Mouse (Mus musculus) neural tube, embryonic 12.5 days (tissue): ENCODE results near the gene Plscr3. TPM values are rescaled to one million over a fixed set of nuclear protein-coding genes. Genes with fewer than 3 reads are reported as not detected.
A peak's percentile ranks its signal among the peaks of the same experiment; 100 is the strongest.

Experiments used
- ATAC-seq: fragments of 200-750 bp; cut with Nextera tagmentation; 2 replicates; pipeline ENCODE4 v1.8.0; 2017; ENCODE audit warnings: low read depth, mild to moderate bottlenecking, moderate TSS enrichment, moderate library complexity; ENCODE audit not compliant: low FRiP score
- H3K27ac ChIP-seq: fragments of 300-500 bp; sonication (generic); 2 replicates; pipeline ENCODE4 v1.5.1; 2016
- H3K27me3 ChIP-seq: fragments of 300-500 bp; sonication (generic); replicated peaks from 2 replicates; pipeline ENCODE4 v1.6.1; 2016; ENCODE audit warnings: mild to moderate bottlenecking
- H3K36me3 ChIP-seq: fragments of 300-500 bp; sonication (generic); 2 replicates; pipeline ENCODE4 v1.6.1; 2016; ENCODE audit warnings: mild to moderate bottlenecking
- H3K4me1 ChIP-seq: fragments of 300-500 bp; sonication (generic); 2 replicates; pipeline ENCODE4 v1.6.1; 2016
- H3K4me2 ChIP-seq: fragments of 300-500 bp; sonication (generic); replicated peaks from 2 replicates; pipeline ENCODE4 v1.6.1; 2016; ENCODE audit warnings: mild to moderate bottlenecking
- H3K4me3 ChIP-seq: fragments of 300-500 bp; sonication (generic); 2 replicates; pipeline ENCODE4 v1.5.1; 2016
- H3K9ac ChIP-seq: fragments of 300-500 bp; sonication (generic); 2 replicates; pipeline ENCODE4 v1.6.1; 2016; ENCODE audit warnings: mild to moderate bottlenecking
- H3K9me3 ChIP-seq: fragments of 300-500 bp; sonication (generic); 2 replicates; pipeline ENCODE4 v1.6.1; 2016; ENCODE audit warnings: mild to moderate bottlenecking
- WGBS: fragments of 180-500 bp; shearing (Covaris S2); methylation state at CpG from one replicate; pipeline ENCODE4 v1.1.7; 2016; 5-methylcytosine and 5-hydroxymethylcytosine counted together
- microRNA-seq: library from miRNA; unstranded; fragments of <30 nt; microRNA quantifications from one replicate; pipeline ENCODE4, GENCODE M21; 2017
- polyA plus RNA-seq: library from polyadenylated mRNA; unstranded; fragments of >200 nt; fragmentation: Nextera tagmentation; extraction: Ambion mirVana; gene quantifications from 2 replicates; pipeline ENCODE4 v1.2.1, GENCODE M21; 2016

Plscr3 gene
- polyA plus RNA-seq, 1 experiment from 2014 or later = 69.9 TPM

GRCm38 (mm10) chr11:69884240-69884639 is 38.1 kb downstream of the Plscr3 start:
- Histone ChIP-seq H3K4me1 (peaks cover 20% of the 10 kb centered on the region), H3K27me3 (peaks cover 13% of the 10 kb centered on the region; the same call in 1 of the 2 replicates), H3K4me3 (no peak overlapping the region), H3K27ac (no peak overlapping the region), H3K4me2 (no peak overlapping the region), H3K9me3 (no peaks in the 10 kb centered on the region), H3K9ac (no peak overlapping the region), H3K36me3 (no peaks in the 10 kb centered on the region)
- WGBS = 83% methylated on average over 9 of the region's 9 CpGs
- ATAC-seq = no peak

DNA sequence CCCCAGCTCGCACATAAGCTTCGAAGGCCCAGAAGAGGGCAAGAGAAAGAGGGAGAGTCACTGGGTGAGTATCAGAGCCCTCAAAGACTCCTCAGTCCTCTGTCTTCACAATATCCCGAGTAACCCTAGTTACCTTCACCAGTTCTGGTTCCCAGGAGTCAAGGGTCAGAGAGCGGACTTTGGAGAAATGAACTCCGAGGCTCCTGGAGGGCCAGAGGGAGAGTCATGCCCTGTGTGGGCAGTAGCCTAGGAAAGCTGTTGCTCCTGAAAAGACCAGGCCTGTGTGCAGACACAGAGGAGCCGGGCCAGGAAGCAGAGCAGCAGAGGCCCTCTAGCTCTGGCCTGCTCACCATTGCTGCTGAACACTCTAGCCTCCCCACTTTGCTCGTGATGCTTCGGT is 38.5 kb downstream of the Plscr3 start:
- 86% methylated on average over 8 of the region's 8 CpGs for WGBS
- peaks cover 11% of the 10 kb centered on the region; the same call in 1 of the 2 replicates for H3K27me3 ChIP-seq
- H3K4me2 ChIP-seq = no peak overlapping the region
- no peak overlapping the region for H3K4me3 ChIP-seq
- no peak for ATAC-seq
- no peak overlapping the region for H3K27ac ChIP-seq
- H3K36me3 ChIP-seq = no peaks in the 10 kb centered on the region
- no peak overlapping the region for H3K9ac ChIP-seq
- H3K4me1 ChIP-seq = peaks cover 20% of the 10 kb centered on the region
- no peaks in the 10 kb centered on the region for H3K9me3 ChIP-seq

GRCm38 (mm10) chr11:69886907-69887635 is 40.9 kb downstream of the Plscr3 start:
- H3K36me3 ChIP-seq = no peaks in the 10 kb centered on the region
- no peaks in the 10 kb centered on the region for H3K9me3 ChIP-seq
- H3K9ac ChIP-seq = no peak overlapping the region
- H3K4me3 ChIP-seq = no peak overlapping the region
- no peak overlapping the region for H3K4me2 ChIP-seq
- ATAC-seq = no peak
- H3K4me1 ChIP-seq = no peaks in the 10 kb centered on the region
- no peak overlapping the region for H3K27ac ChIP-seq
- 75% methylated on average over 8 of the region's 8 CpGs for WGBS
- peaks cover 4% of the 10 kb centered on the region; the same call in 1 of the 2 replicates for H3K27me3 ChIP-seq

GRCm38 (mm10) chr11:69891482-69891881 is 45.3 kb downstream of the Plscr3 start:
- Histone ChIP-seq H3K4me1 (no peaks in the 10 kb centered on the region), H3K9me3 (no peaks in the 10 kb centered on the region), H3K27me3 (no peaks in the 10 kb centered on the region), H3K4me2 (no peak overlapping the region), H3K36me3 (no peaks in the 10 kb centered on the region), H3K9ac (no peak overlapping the region), H3K27ac (no peak overlapping the region), H3K4me3 (no peak overlapping the region)
- no peak for ATAC-seq
- WGBS = 80% methylated on average over 4 of the region's 4 CpGs

DNA sequence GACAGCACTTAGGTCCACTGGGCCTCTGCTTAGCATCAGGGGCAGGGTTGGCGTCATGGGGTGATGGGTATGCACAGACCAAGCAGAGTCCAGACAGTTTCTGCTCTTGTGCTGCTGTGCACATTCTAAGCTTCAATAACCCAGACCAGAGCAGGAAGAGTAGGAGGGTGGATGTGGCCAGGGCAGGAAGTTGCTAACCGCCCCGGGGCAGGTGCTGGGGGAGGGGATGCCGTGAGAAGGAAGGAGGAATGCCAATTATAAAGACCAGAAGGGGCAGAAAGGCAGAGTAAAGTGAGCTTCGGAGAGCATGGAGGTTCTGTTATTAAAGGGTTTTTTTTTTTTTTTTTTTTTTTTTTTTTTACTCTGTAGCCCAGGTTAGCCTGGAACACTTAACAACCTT is 48.5 kb downstream of the Plscr3 start:
- Histone ChIP-seq H3K27me3 (no peaks in the 10 kb centered on the region), H3K4me1 (peaks cover 7% of the 10 kb centered on the region), H3K9me3 (no peaks in the 10 kb centered on the region), H3K4me2 (no peak overlapping the region), H3K36me3 (no peaks in the 10 kb centered on the region), H3K27ac (no peak overlapping the region), H3K9ac (no peak overlapping the region), H3K4me3 (no peak overlapping the region)
- ATAC-seq = no peak
- 92% methylated on average over 5 of the region's 5 CpGs for WGBS

DNA sequence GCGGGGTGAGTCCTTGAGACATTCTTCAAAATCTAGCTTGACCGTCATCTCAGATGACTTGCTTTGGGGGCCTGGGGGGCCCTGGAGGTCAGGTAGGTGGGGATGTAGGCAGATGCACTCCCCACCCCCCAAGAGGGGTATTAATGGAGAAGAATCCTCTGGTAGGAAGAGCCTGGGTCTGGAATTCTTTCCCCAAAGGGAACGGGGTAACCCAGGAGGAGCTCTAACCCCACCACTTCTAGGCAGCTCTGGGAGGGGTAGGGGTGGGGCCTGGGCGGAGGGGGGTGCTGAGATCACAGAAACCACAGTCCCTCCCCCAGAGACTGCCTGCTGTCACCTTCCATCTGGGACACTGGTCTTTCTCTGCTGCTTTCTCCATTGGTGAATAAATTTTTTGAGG is 49.1 kb downstream of the Plscr3 start, which contains the start of gene Acap1:
TSS of gene Acap1 (minus strand) at position 249 of the 400 bp plus-strand sequence.
- Histone ChIP-seq H3K4me2 (no peak within 1 kb of the TSS), H3K27me3 (no peaks in the 10 kb centered on the region), H3K9ac (no peak within 1 kb of the TSS), H3K36me3 (no peaks in the 10 kb centered on the region), H3K4me3 (no peak within 1 kb of the TSS), H3K4me1 (peaks cover 10% of the 10 kb centered on the region), H3K9me3 (no peaks in the 10 kb centered on the region), H3K27ac (no peak within 1 kb of the TSS)
- no peak for ATAC-seq
- 73% methylated on average over 4 of the region's 4 CpGs for WGBS

- no peaks in the 10 kb centered on the region for H3K27me3 ChIP-seq
- H3K9ac ChIP-seq = peak overlapping the region; percentile 93; the same call in 1 of the 2 replicates
- no peak overlapping the region for H3K27ac ChIP-seq
- WGBS = 36% methylated on average over 4 of the region's 4 CpGs
- no peak for ATAC-seq
- H3K4me1 ChIP-seq = peaks cover 21% of the 10 kb centered on the region
- H3K4me3 ChIP-seq = peak overlapping the region; percentile 77
- peaks cover 14% of the 10 kb centered on the region for H3K36me3 ChIP-seq
- peak overlapping the region; percentile 86 for H3K4me2 ChIP-seq
- no peaks in the 10 kb centered on the region for H3K9me3 ChIP-seq
Measured at GRCm38 (mm10) chr11:69899870-69900269, 53.7 kb downstream of the Plscr3 start.

- peak within 1 kb of the TSS; percentile 83 for H3K27ac ChIP-seq
- peak within 1 kb of the TSS; percentile 77 for H3K4me3 ChIP-seq
- no peaks in the 10 kb centered on the region for H3K9me3 ChIP-seq
- H3K27me3 ChIP-seq = no peaks in the 10 kb centered on the region
- peak within 1 kb of the TSS; percentile 93 for H3K9ac ChIP-seq
- H3K4me2 ChIP-seq = peak within 1 kb of the TSS; percentile 86
- ATAC-seq = peak; percentile 94
- under 1% methylated on average over 38 of the region's 38 CpGs for WGBS
- H3K36me3 ChIP-seq = peaks cover 23% of the 10 kb centered on the region
- peaks cover 21% of the 10 kb centered on the region for H3K4me1 ChIP-seq
Measured at GRCm38 (mm10) chr11:69900471-69901405, 54.6 kb downstream of the Plscr3 start, which contains the start of the genes 2810408A11Rik and Neurl4. TSS of gene 2810408A11Rik (minus strand) at chr11:69900987. TSS of gene Neurl4 (plus strand) at chr11:69901072.

GRCm38 (mm10) chr11:69901406-69901846 is 55.2 kb downstream of the Plscr3 start:
- H3K9ac ChIP-seq = peak overlapping the region; percentile 93
- ATAC-seq = peak; percentile 83
- H3K36me3 ChIP-seq = peaks cover 30% of the 10 kb centered on the region
- H3K4me3 ChIP-seq = peak overlapping the region; percentile 77
- H3K27me3 ChIP-seq = no peaks in the 10 kb centered on the region
- peak overlapping the region; percentile 86 for H3K4me2 ChIP-seq
- H3K4me1 ChIP-seq = peaks cover 21% of the 10 kb centered on the region
- WGBS = under 1% methylated on average over 42 of the region's 42 CpGs
- no peaks in the 10 kb centered on the region for H3K9me3 ChIP-seq
- peak overlapping the region; percentile 83 for H3K27ac ChIP-seq

Small RNAs within 50 kb of the gene (microRNA-seq; reads per million reads assigned to microRNA genes)
- gene Mir6924 = not detected

Other genes with a start within 250 kb of the Plscr3 start
- gene Atp1b2, start 240.4 kb upstream of the Plscr3 start, polyA plus RNA-seq = 8.4 and 10.8 TPM in 2 replicates
- gene Shbg, start 228.5 kb upstream of the Plscr3 start, polyA plus RNA-seq = not detected in 2 replicates
- 22.0 and 23.3 TPM in 2 replicates for gene Sat2, start 224.4 kb upstream of the Plscr3 start, polyA plus RNA-seq
- gene Fxr2, start 213.4 kb upstream of the Plscr3 start, polyA plus RNA-seq = 55.8 and 71.5 TPM in 2 replicates
- 0.30 TPM in 1 of 2 replicates, not detected in the other for gene Sox15, start 191.1 kb upstream of the Plscr3 start, polyA plus RNA-seq
- gene Mpdu1, start 183.7 kb upstream of the Plscr3 start, polyA plus RNA-seq = 81.4 and 82.6 TPM in 2 replicates
- 7.7 and 8.0 TPM in 2 replicates for gene Cd68, start 180.2 kb upstream of the Plscr3 start, polyA plus RNA-seq
- 598 and 684 TPM in 2 replicates for gene Eif4a1, start 174.0 kb upstream of the Plscr3 start, polyA plus RNA-seq
- 97.8 and 115 TPM in 2 replicates for gene Senp3, start 164.3 kb upstream of the Plscr3 start, polyA plus RNA-seq
- 0.20 TPM in 1 of 2 replicates, not detected in the other for gene Tnfsf13, start 160.6 kb upstream of the Plscr3 start, polyA plus RNA-seq
- gene Tnfsf12, start 150.5 kb upstream of the Plscr3 start, polyA plus RNA-seq = 1.9 and 2.7 TPM in 2 replicates
- gene Tnfsfm13, start 150.3 kb upstream of the Plscr3 start, polyA plus RNA-seq = 1.4 TPM in 2 replicates
- 28.5 and 31.2 TPM in 2 replicates for gene Polr2a, start 87.7 kb upstream of the Plscr3 start, polyA plus RNA-seq
- gene Slc35g3, start 84.4 kb upstream of the Plscr3 start, polyA plus RNA-seq = not detected in 2 replicates
- gene Zbtb4, start 80.5 kb upstream of the Plscr3 start, polyA plus RNA-seq = 2.3 and 2.4 TPM in 2 replicates
- 5.3 and 5.8 TPM in 2 replicates for gene Chrnb1, start 50.4 kb upstream of the Plscr3 start, polyA plus RNA-seq
- 4.1 and 5.6 TPM in 2 replicates for gene Fgf11, start 44.5 kb upstream of the Plscr3 start, polyA plus RNA-seq
- 1.1 and 1.7 TPM in 2 replicates for gene Tmem102, start 40.8 kb upstream of the Plscr3 start, polyA plus RNA-seq
- gene Gm39566, start 31.1 kb upstream of the Plscr3 start, polyA plus RNA-seq = not detected in 2 replicates
- gene Spem2, start 27.9 kb upstream of the Plscr3 start, polyA plus RNA-seq = not detected in 2 replicates
- gene Spem1, start 24.2 kb upstream of the Plscr3 start, polyA plus RNA-seq = 0.52 TPM in 1 of 2 replicates, not detected in the other
- 14.1 and 16.6 TPM in 2 replicates for gene Nlgn2, start 8.6 kb upstream of the Plscr3 start, polyA plus RNA-seq
- 325 and 328 TPM in 2 replicates for gene Tmem256, start 7.9 kb upstream of the Plscr3 start, polyA plus RNA-seq
- gene Tnk1, start 12.4 kb downstream of the Plscr3 start, polyA plus RNA-seq = 0.22 and 0.30 TPM in 2 replicates
- gene Tmem95, start 31.6 kb downstream of the Plscr3 start, polyA plus RNA-seq = not detected in 2 replicates
- gene Kctd11, start 35.0 kb downstream of the Plscr3 start, polyA plus RNA-seq = 3.1 TPM in 2 replicates
- gene Acap1, start 49.2 kb downstream of the Plscr3 start, polyA plus RNA-seq = 0.54 and 0.90 TPM in 2 replicates
- 17.7 and 18.1 TPM in 2 replicates for gene 2810408A11Rik, start 54.6 kb downstream of the Plscr3 start, polyA plus RNA-seq
- 19.8 and 20.4 TPM in 2 replicates for gene Neurl4, start 54.7 kb downstream of the Plscr3 start, polyA plus RNA-seq
- gene Gps2, start 67.5 kb downstream of the Plscr3 start, polyA plus RNA-seq = 82.4 and 92.0 TPM in 2 replicates
- gene Eif5a, start 75.6 kb downstream of the Plscr3 start, polyA plus RNA-seq = 1,451 and 1,549 TPM in 2 replicates
- gene Ybx2, start 89.4 kb downstream of the Plscr3 start, polyA plus RNA-seq = 5.5 and 6.0 TPM in 2 replicates
- gene Slc2a4, start 101.8 kb downstream of the Plscr3 start, polyA plus RNA-seq = 12.3 and 12.4 TPM in 2 replicates
- 2.1 and 3.2 TPM in 2 replicates for gene Cldn7, start 118.4 kb downstream of the Plscr3 start, polyA plus RNA-seq
- gene Ctdnep1, start 134.8 kb downstream of the Plscr3 start, polyA plus RNA-seq = 23.0 and 24.3 TPM in 2 replicates
- 129 and 131 TPM in 2 replicates for gene Elp5, start 136.1 kb downstream of the Plscr3 start, polyA plus RNA-seq
- 577 and 592 TPM in 2 replicates for gene Gabarap, start 144.8 kb downstream of the Plscr3 start, polyA plus RNA-seq
- 89.4 and 92.5 TPM in 2 replicates for gene Phf23, start 149.4 kb downstream of the Plscr3 start, polyA plus RNA-seq
- 39.0 and 40.7 TPM in 2 replicates for gene Dvl2, start 154.2 kb downstream of the Plscr3 start, polyA plus RNA-seq
- 59.1 and 63.7 TPM in 2 replicates for gene Acadvl, start 169.0 kb downstream of the Plscr3 start, polyA plus RNA-seq
- 23.6 and 25.5 TPM in 2 replicates for gene Dlg4, start 170.6 kb downstream of the Plscr3 start, polyA plus RNA-seq
- gene Asgr1, start 207.7 kb downstream of the Plscr3 start, polyA plus RNA-seq = 0.68 and 1.1 TPM in 2 replicates
- gene Asgr2, start 246.3 kb downstream of the Plscr3 start, polyA plus RNA-seq = 0.61 TPM in 1 of 2 replicates, not detected in the other